Mouse (Mus musculus) bone marrow, adult 2 months (tissue): ENCODE measurements around the gene Kcnk18.

Experiments used
- CTCF ChIP-seq: fragments of 200-500 bp; IDR thresholded peaks from 2 replicates; pipeline ENCODE4 v1.5.1; 2011; ENCODE audit warnings: low read length, control low read depth; ENCODE audit not compliant: control insufficient read depth, insufficient read depth
- POLR2A ChIP-seq: fragments of 200-500 bp; IDR thresholded peaks from 2 replicates; pipeline ENCODE4 v1.6.1; 2011; ENCODE audit warnings: low read depth, mild to moderate bottlenecking, control low read depth, low read length, borderline replicate concordance; ENCODE audit not compliant: control insufficient read depth

- no peak for TF ChIP-seq CTCF
- no peak for TF ChIP-seq POLR2A
Observed at GRCm38 (mm10) chr19:59195181-59195770, 23.7 kb upstream of the Kcnk18 start.
